Mouse (Mus musculus) embryonic fibroblast, embryonic 13.5 days (primary cell): ENCODE data around the gene Fggy.

ENCODE experiments used
- CTCF ChIP-seq: IDR thresholded peaks from 2 replicates; pipeline ENCODE4 v1.5.1; 2011; ENCODE audit warnings: mild to moderate bottlenecking, control low read depth, low read length, moderate library complexity, borderline replicate concordance; ENCODE audit not compliant: insufficient read depth
- POLR2A ChIP-seq: IDR thresholded peaks from 2 replicates; pipeline ENCODE4 v1.6.1; 2011; ENCODE audit warnings: low read depth, mild to moderate bottlenecking, control low read depth, low read length, moderate library complexity

DNA sequence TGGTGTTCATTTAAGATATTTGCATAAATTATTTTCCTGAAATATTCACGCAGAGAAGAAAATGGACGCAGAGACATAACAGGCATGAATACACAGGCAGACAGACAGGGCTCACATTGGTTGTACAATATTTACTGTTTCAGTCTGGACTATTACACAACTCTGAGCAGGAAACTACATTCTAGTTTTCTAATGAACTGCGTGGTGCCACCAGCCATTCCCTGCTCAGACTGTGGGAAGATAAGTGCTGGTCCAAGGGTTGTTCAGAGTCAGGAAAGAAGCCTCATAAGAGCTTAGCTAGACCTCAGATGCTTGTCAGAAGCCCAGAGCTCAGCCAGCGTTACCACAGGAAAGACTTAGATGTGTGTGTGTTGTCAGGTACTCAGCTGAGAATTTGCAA is 270.9 kb downstream of the Fggy start:
- TF ChIP-seq CTCF (no peak), POLR2A (no peak)
